Mouse (Mus musculus) kidney, postnatal 0 days (tissue): Measurements from ENCODE around the gene C1ql2. TPM values are rescaled to one million over a fixed set of nuclear protein-coding genes. Genes with fewer than 3 reads are reported as not detected.

Source experiments
- ATAC-seq: fragments of 200-750 bp; cut with Nextera tagmentation; replicated peaks from 2 replicates; pipeline ENCODE4 v1.8.0; 2017; ENCODE audit warnings: low read depth, moderate number of reproducible peaks, moderate TSS enrichment, moderate library complexity; ENCODE audit not compliant: low FRiP score
- DNase-seq: peaks from one replicate; pipeline ENCODE4 v3.0.0-alpha.2; 2016; ENCODE audit warnings: low spot score
- H3K27ac ChIP-seq: fragments of 300-500 bp; sonication (generic); 2 replicates; pipeline ENCODE4 v1.5.1; 2014; ENCODE audit warnings: mild to moderate bottlenecking
- H3K27me3 ChIP-seq: fragments of 300-500 bp; sonication (generic); 2 replicates; pipeline ENCODE4 v1.6.1; 2014; ENCODE audit warnings: low read length, mixed read lengths; ENCODE audit not compliant: insufficient read depth
- H3K36me3 ChIP-seq: fragments of 300-500 bp; sonication (generic); 2 replicates; pipeline ENCODE4 v1.6.1; 2014; ENCODE audit warnings: low read length, mixed read lengths; ENCODE audit not compliant: insufficient read depth
- H3K4me1 ChIP-seq: fragments of 300-500 bp; sonication (generic); replicated peaks from 2 replicates; pipeline ENCODE4 v1.6.1; 2014; ENCODE audit warnings: antibody characterized with exemption, low read length, mixed read lengths; ENCODE audit not compliant: insufficient read depth
- H3K4me2 ChIP-seq: fragments of 300-500 bp; sonication (generic); 2 replicates; pipeline ENCODE4 v1.6.1; 2014; ENCODE audit warnings: mild to moderate bottlenecking, low read length, moderate library complexity, mixed read lengths
- H3K4me3 ChIP-seq: fragments of 300-500 bp; sonication (generic); replicated peaks from 2 replicates; pipeline ENCODE4 v1.5.1; 2014; ENCODE audit warnings: low read depth, low read length
- H3K9ac ChIP-seq: fragments of 300-500 bp; sonication (generic); 2 replicates; pipeline ENCODE4 v1.6.1; 2014; ENCODE audit warnings: low read depth, low read length
- H3K9me3 ChIP-seq: fragments of 300-500 bp; sonication (generic); replicated peaks from 2 replicates; pipeline ENCODE4 v1.6.1; 2016; ENCODE audit warnings: low read length, inconsistent platforms, mixed read lengths
- CTCF ChIP-seq: IDR thresholded peaks from 2 replicates; pipeline ENCODE4 v1.5.1; 2016; ENCODE audit warnings: antibody characterized with exemption, low read depth, mild to moderate bottlenecking, moderate library complexity
- WGBS: fragments of 180-500 bp; shearing (Covaris S2); extraction: QIAGEN DNeasy Blood & Tissue Kit; methylation state at CpG from one replicate; pipeline ENCODE4 v1.1.7; 2014; 5-methylcytosine and 5-hydroxymethylcytosine counted together
- polyA plus RNA-seq: library from polyadenylated mRNA; unstranded; fragments of >200 nt; fragmentation: Nextera tagmentation; extraction: Ambion mirVana; gene quantifications from 2 replicates; pipeline ENCODE4 v1.2.1, GENCODE M21; 2015

Gene C1ql2
- polyA plus RNA-seq, 1 experiment from 2014 or later = 0.09 TPM

- no peak overlapping the region for H3K4me2 ChIP-seq
- DNase-seq = no peak
- ATAC-seq = no peak
- H3K4me1 ChIP-seq = no peaks in the 10 kb centered on the region
- 71% methylated on average over 7 of the region's 7 CpGs for WGBS
- TF ChIP-seq CTCF = no peak
- H3K9me3 ChIP-seq = no peaks in the 10 kb centered on the region
- H3K27ac ChIP-seq = no peak overlapping the region
- no peak overlapping the region for H3K9ac ChIP-seq
- no peak overlapping the region for H3K4me3 ChIP-seq
- H3K36me3 ChIP-seq = no peaks in the 10 kb centered on the region
- no peaks in the 10 kb centered on the region for H3K27me3 ChIP-seq
Observed at GRCm38 (mm10) chr1:120374131-120374530, 33.7 kb downstream of the C1ql2 start.

- 38% methylated on average over 2 of the region's 2 CpGs for WGBS
Observed at GRCm38 (mm10) chr1:120374832-120375231, 34.5 kb downstream of the C1ql2 start.

GRCm38 (mm10) chr1:120385029-120385571 is 44.7 kb downstream of the C1ql2 start:
- no peaks in the 10 kb centered on the region for H3K27me3 ChIP-seq
- no peak overlapping the region for H3K27ac ChIP-seq
- no peak overlapping the region for H3K4me2 ChIP-seq
- H3K4me1 ChIP-seq = no peaks in the 10 kb centered on the region
- TF ChIP-seq CTCF = no peak
- ATAC-seq = no peak
- no peaks in the 10 kb centered on the region for H3K36me3 ChIP-seq
- no peak for DNase-seq
- H3K4me3 ChIP-seq = no peak overlapping the region
- H3K9ac ChIP-seq = no peak overlapping the region
- no peaks in the 10 kb centered on the region for H3K9me3 ChIP-seq
- 79% methylated on average over 18 of the region's 18 CpGs for WGBS

More at GRCm38 (mm10) chr1:120374832-120375231, 34.5 kb downstream of the C1ql2 start:
- H3K27ac ChIP-seq = no peak overlapping the region
- DNase-seq (no peak), ATAC-seq (no peak)
- H3K9me3 ChIP-seq = no peaks in the 10 kb centered on the region
- H3K36me3 ChIP-seq = no peaks in the 10 kb centered on the region
- H3K4me2 ChIP-seq = no peak overlapping the region
- H3K27me3 ChIP-seq = no peaks in the 10 kb centered on the region
- no peak overlapping the region for H3K4me3 ChIP-seq
- H3K4me1 ChIP-seq = no peaks in the 10 kb centered on the region
- H3K9ac ChIP-seq = no peak overlapping the region
- TF ChIP-seq CTCF = no peak

- Histone ChIP-seq H3K27me3 (no peaks in the 10 kb centered on the region), H3K4me2 (no peak overlapping the region), H3K9ac (no peak overlapping the region), H3K4me1 (no peaks in the 10 kb centered on the region), H3K27ac (no peak overlapping the region), H3K4me3 (no peak overlapping the region), H3K36me3 (no peaks in the 10 kb centered on the region), H3K9me3 (no peaks in the 10 kb centered on the region)
- no peak for DNase-seq
- TF ChIP-seq CTCF = no peak
- WGBS = 56% methylated on average over 6 of the region's 6 CpGs
- no peak for ATAC-seq
Observed at GRCm38 (mm10) chr1:120389734-120390133, 49.4 kb downstream of the C1ql2 start.

GRCm38 (mm10) chr1:120390336-120390735 is 50.0 kb downstream of the C1ql2 start:
- Histone ChIP-seq H3K27ac (no peak overlapping the region), H3K4me2 (no peak overlapping the region), H3K4me3 (no peak overlapping the region), H3K9ac (no peak overlapping the region), H3K27me3 (no peaks in the 10 kb centered on the region), H3K9me3 (no peaks in the 10 kb centered on the region), H3K36me3 (no peaks in the 10 kb centered on the region), H3K4me1 (no peaks in the 10 kb centered on the region)
- ATAC-seq = no peak
- TF ChIP-seq CTCF = no peak
- WGBS = 2% methylated on average over 11 of the region's 11 CpGs
- DNase-seq = peak; percentile 83

Other genes with a start within 250 kb of the C1ql2 start
- 1,314 and 1,400 TPM in 2 replicates for gene Dbi, start 219.5 kb upstream of the C1ql2 start, polyA plus RNA-seq
- gene 3110009E18Rik, start 219.4 kb upstream of the C1ql2 start, polyA plus RNA-seq = 19.3 and 22.5 TPM in 2 replicates
- gene Steap3, start 67.9 kb upstream of the C1ql2 start, polyA plus RNA-seq = 4.6 TPM in 2 replicates
- gene Marco, start 164.4 kb downstream of the C1ql2 start, polyA plus RNA-seq = 0.09 TPM in 1 of 2 replicates, not detected in the other